Mouse (Mus musculus) embryo, embryonic 9.5 days (tissue): ENCODE data around the gene Znrd1as.

Source experiments
- DNase-seq: peaks from one replicate; pipeline ENCODE4 v3.0.0-alpha.2; 2017; ENCODE audit errors: extremely low spot score

Znrd1as gene

DNA sequence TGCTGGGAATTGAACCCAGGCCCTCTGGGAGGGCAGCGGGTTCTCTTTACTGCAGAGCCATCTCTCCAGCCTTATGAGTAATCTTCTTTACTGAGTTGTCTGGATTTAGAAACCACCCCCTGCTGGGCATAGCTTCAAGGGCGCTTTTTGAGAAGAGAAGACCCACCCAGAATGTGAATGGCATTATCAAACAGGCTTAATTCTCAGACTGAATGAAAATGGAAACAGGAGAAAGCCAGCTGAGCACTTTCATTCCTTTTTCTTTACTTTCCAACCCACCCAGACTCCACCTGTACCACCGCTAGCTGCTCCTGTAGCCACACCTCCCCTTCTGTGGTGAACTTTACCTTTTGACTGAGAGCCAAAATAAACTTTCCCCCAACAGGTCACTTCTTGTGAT lies 37.1 kb downstream of the Znrd1as start:
- no peak for DNase-seq

DNA sequence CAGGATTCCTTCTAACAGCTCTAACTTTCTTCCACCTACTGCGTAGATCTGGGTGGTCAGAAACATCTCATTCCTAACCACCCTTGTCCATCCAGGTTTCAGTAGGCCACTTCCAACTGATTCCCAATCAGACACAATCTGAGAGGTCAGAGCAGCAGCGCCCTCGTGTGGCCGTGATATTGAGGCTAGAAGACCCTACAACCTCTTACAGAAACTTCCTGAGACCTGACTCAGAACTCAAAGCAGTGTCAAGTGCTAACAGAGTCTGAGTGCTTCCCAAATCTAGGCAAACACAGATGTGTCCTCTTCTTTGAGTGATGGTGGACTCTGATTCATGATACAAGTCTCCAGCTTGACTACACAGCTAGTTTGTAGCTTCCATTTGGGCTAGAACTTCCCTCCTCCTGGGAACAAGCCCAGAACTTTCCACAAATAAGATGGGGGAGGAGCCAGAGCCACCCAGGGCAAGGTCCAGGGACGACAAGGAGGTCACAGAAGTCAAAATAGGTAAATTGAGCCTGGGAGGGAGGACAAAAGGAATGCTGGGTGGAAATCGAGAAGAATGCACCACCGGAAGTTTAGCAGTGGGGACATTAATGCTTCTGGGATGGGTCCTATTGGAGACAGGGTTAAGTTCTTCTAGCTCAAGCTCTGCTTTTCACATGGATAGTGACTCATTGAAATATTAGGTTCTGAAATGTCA lies 38.8 kb downstream of the Znrd1as start:
- DNase-seq: peak; percentile 79

GRCm38 (mm10) chr17:36998477-36998876 lies 40.1 kb downstream of the Znrd1as start:
- no peak for DNase-seq

- no peak for DNase-seq
Observed at GRCm38 (mm10) chr17:37000863-37001262, 42.5 kb downstream of the Znrd1as start, which contains the start of gene Zfp57. Zfp57 (plus strand) TSS chr17:37001163.

- DNase-seq: peak; percentile 80
Observed at GRCm38 (mm10) chr17:37002364-37003330, 44.3 kb downstream of the Znrd1as start.

GRCm38 (mm10) chr17:37003366-37003765 lies 45.0 kb downstream of the Znrd1as start:
- DNase-seq: no peak

GRCm38 (mm10) chr17:37008161-37008560 lies 49.8 kb downstream of the Znrd1as start:
- DNase-seq: no peak

GRCm38 (mm10) chr17:37009460-37010042 lies 51.2 kb downstream of the Znrd1as start:
- no peak for DNase-seq

GRCm38 (mm10) chr17:37011719-37012118 lies 53.3 kb downstream of the Znrd1as start:
- no peak for DNase-seq

DNA sequence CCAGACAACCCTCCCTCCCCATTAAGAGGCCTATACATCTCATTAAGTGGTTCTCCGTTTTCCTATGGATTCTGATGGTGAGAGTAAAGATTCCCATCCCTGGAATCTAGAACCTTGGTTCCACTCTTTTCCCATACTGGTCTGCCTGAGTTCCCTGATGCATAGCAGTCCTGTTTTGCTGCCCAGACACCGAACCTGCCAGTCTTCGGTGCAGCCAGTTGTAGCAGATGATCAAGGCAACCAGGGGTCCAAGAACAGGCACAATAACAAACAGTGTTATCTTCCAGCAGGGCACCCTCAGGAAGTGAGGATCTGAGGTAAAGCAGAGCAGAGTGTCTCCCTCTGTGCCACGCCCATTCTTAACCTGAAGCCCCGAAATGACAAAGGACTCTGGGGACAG lies 53.7 kb downstream of the Znrd1as start:
- no peak for DNase-seq
